Mouse (Mus musculus): ENCODE data around the gene Qrich2.

- TF ChIP-seq POLR2A (IDR thresholded peaks at IDR 0.05; ENCODE audit: extremely low read depth, insufficient read depth, low read length) (no peak), CTCF (IDR thresholded peaks at IDR 0.05; ENCODE audit: extremely low read depth, insufficient read depth, low read length) (no peak)
Measured at GRCm38 (mm10) chr11:116397517-116398347, 68.3 kb downstream of the Qrich2 start.

All from cortical plate, adult 2 months (tissue).